Mouse (Mus musculus) 416B (cell line): Measurements from ENCODE around the gene Nek2.

Experiments used
- DNase-seq: peaks from one replicate; pipeline ENCODE4 v3.0.0; 2011; ENCODE audit warnings: low read depth

Nek2 gene

GRCm38 (mm10) chr1:191859847-191860246, 38.6 kb downstream of the Nek2 start:
- no peak for DNase-seq

- no peak for DNase-seq
Observed at GRCm38 (mm10) chr1:191861247-191861646, 40.0 kb downstream of the Nek2 start.

- no peak for DNase-seq
Observed at GRCm38 (mm10) chr1:191863833-191864550, 42.7 kb downstream of the Nek2 start.

- no peak for DNase-seq
Observed at GRCm38 (mm10) chr1:191864551-191865027, 43.3 kb downstream of the Nek2 start.

- DNase-seq = no peak
Observed at GRCm38 (mm10) chr1:191872076-191872710, 50.9 kb downstream of the Nek2 start.

- DNase-seq = no peak
Observed at GRCm38 (mm10) chr1:191875006-191875405, 53.8 kb downstream of the Nek2 start.

GRCm38 (mm10) chr1:191875683-191876305, 54.5 kb downstream of the Nek2 start:
- DNase-seq = peak; percentile 41

- DNase-seq = no peak
Observed at GRCm38 (mm10) chr1:191877681-191878080, 56.4 kb downstream of the Nek2 start.

GRCm38 (mm10) chr1:191878518-191878921, 57.3 kb downstream of the Nek2 start:
- DNase-seq = no peak

- peak; percentile 17 for DNase-seq
Observed at GRCm38 (mm10) chr1:191880247-191880646, 59.0 kb downstream of the Nek2 start.

GRCm38 (mm10) chr1:191880921-191881609, 59.8 kb downstream of the Nek2 start:
- peak; percentile 41 for DNase-seq

- DNase-seq = no peak
Observed at GRCm38 (mm10) chr1:191881663-191882062, 60.4 kb downstream of the Nek2 start.
